Mouse (Mus musculus) liver, embryonic 11.5 days (tissue): ENCODE data around the gene Esam. TPM values are rescaled to one million over a fixed set of nuclear protein-coding genes. Genes with fewer than 3 reads are reported as not detected.

Experiments used
- ATAC-seq: fragments of 200-750 bp; cut with Nextera tagmentation; replicated peaks from 2 replicates; pipeline ENCODE4 v1.8.0; 2017; ENCODE audit warnings: moderate number of reproducible peaks, mild to moderate bottlenecking, moderate TSS enrichment, moderate library complexity; ENCODE audit not compliant: low FRiP score
- DNase-seq: peaks from one replicate; pipeline ENCODE4 v3.0.0-alpha.2; 2017; ENCODE audit warnings: low spot score
- H3K27ac ChIP-seq: fragments of 300-500 bp; sonication (generic); 2 replicates; pipeline ENCODE4 v1.5.1; 2014; ENCODE audit warnings: mild to moderate bottlenecking, low read depth, low read length, control low read depth
- H3K27me3 ChIP-seq: fragments of 300-500 bp; sonication (generic); replicated peaks from 2 replicates; pipeline ENCODE4 v1.6.1; 2014; ENCODE audit warnings: low read length, mixed read lengths; ENCODE audit not compliant: control insufficient read depth, insufficient read depth
- H3K36me3 ChIP-seq: fragments of 300-500 bp; sonication (generic); 2 replicates; pipeline ENCODE4 v1.6.1; 2014; ENCODE audit warnings: mild to moderate bottlenecking, low read length, moderate library complexity, mixed read lengths; ENCODE audit not compliant: control insufficient read depth, insufficient read depth
- H3K4me1 ChIP-seq: fragments of 300-500 bp; sonication (generic); replicated peaks from 2 replicates; pipeline ENCODE4 v1.6.1; 2014; ENCODE audit warnings: low read length, mixed read lengths; ENCODE audit not compliant: control insufficient read depth, insufficient read depth
- H3K4me2 ChIP-seq: fragments of 300-500 bp; sonication (generic); 2 replicates; pipeline ENCODE4 v1.6.1; 2014; ENCODE audit warnings: mild to moderate bottlenecking, control low read depth, moderate library complexity
- H3K4me3 ChIP-seq: fragments of 300-500 bp; sonication (generic); 2 replicates; pipeline ENCODE4 v1.5.1; 2014; ENCODE audit warnings: low read depth, low read length, control low read depth
- H3K9ac ChIP-seq: fragments of 300-500 bp; sonication (generic); 2 replicates; pipeline ENCODE4 v1.6.1; 2014; ENCODE audit warnings: low read depth, low read length, control low read depth
- H3K9me3 ChIP-seq: fragments of 300-500 bp; sonication (generic); 2 replicates; pipeline ENCODE4 v1.6.1; 2016; ENCODE audit warnings: low read length, inconsistent platforms, mixed read lengths; ENCODE audit not compliant: control insufficient read depth
- WGBS: fragments of 180-500 bp; shearing (Covaris S2); extraction: QIAGEN DNeasy Blood & Tissue Kit; methylation state at CpG from one replicate; pipeline ENCODE4 v1.1.7; 2014; 5-methylcytosine and 5-hydroxymethylcytosine counted together
- polyA plus RNA-seq: library from polyadenylated mRNA; unstranded; fragments of >200 nt; fragmentation: Nextera tagmentation; extraction: Ambion mirVana; gene quantifications from 2 replicates; pipeline ENCODE4 v1.2.1, GENCODE M21; 2014

Gene Esam
- polyA plus RNA-seq, 1 experiment from 2014 or later = 34.9 TPM

- no peak overlapping the region for H3K27ac ChIP-seq
- H3K9ac ChIP-seq = no peak overlapping the region
- peaks cover 38% of the 10 kb centered on the region for H3K27me3 ChIP-seq
- no peaks in the 10 kb centered on the region for H3K9me3 ChIP-seq
- H3K4me2 ChIP-seq = no peak overlapping the region
- WGBS = 48% methylated on average over 1 of the region's 1 CpGs
- H3K4me3 ChIP-seq = no peak overlapping the region
- H3K4me1 ChIP-seq = peaks cover 36% of the 10 kb centered on the region
- ATAC-seq (no peak), DNase-seq (no peak)
- no peaks in the 10 kb centered on the region for H3K36me3 ChIP-seq
Measured at GRCm38 (mm10) chr9:37550435-37550834, 22.6 kb downstream of the Esam start.

GRCm38 (mm10) chr9:37551751-37552531, 24.1 kb downstream of the Esam start:
- Histone ChIP-seq H3K27ac (no peak overlapping the region), H3K27me3 (peaks cover 27% of the 10 kb centered on the region), H3K9ac (peak overlapping the region; percentile 4; the same call in 1 of the 2 replicates), H3K4me3 (peak overlapping the region; percentile 47), H3K36me3 (no peaks in the 10 kb centered on the region), H3K4me1 (peaks cover 34% of the 10 kb centered on the region), H3K9me3 (no peaks in the 10 kb centered on the region), H3K4me2 (peak overlapping the region; percentile 72)
- ATAC-seq (0 out of 2 replicates have a peak, but pooled peaks have one; percentile 3), DNase-seq (no peak)
- WGBS = 3% methylated on average over 23 of the region's 23 CpGs

- WGBS = 3% methylated on average over 31 of the region's 31 CpGs
- ATAC-seq (peak; percentile 83), DNase-seq (peak; percentile 77)
Measured at GRCm38 (mm10) chr9:37552536-37553293, 24.8 kb downstream of the Esam start, which contains the start of gene Nrgn. TSS of gene Nrgn (minus strand) at chr9:37552904.

GRCm38 (mm10) chr9:37554279-37554678, 26.4 kb downstream of the Esam start:
- H3K36me3 ChIP-seq = no peaks in the 10 kb centered on the region
- peaks cover 24% of the 10 kb centered on the region for H3K27me3 ChIP-seq
- ATAC-seq = peak; percentile 82

More at GRCm38 (mm10) chr9:37552536-37553293, 24.8 kb downstream of the Esam start, which contains the start of gene Nrgn:
- no peaks in the 10 kb centered on the region for H3K36me3 ChIP-seq
- H3K27me3 ChIP-seq = peaks cover 27% of the 10 kb centered on the region
- peaks cover 34% of the 10 kb centered on the region for H3K4me1 ChIP-seq
- H3K9ac ChIP-seq = peak within 1 kb of the TSS; percentile 4; the same call in 1 of the 2 replicates
- H3K4me3 ChIP-seq = peak within 1 kb of the TSS; percentile 47
- no peak within 1 kb of the TSS for H3K27ac ChIP-seq
- H3K4me2 ChIP-seq = peak within 1 kb of the TSS; percentile 72
- no peaks in the 10 kb centered on the region for H3K9me3 ChIP-seq

GRCm38 (mm10) chr9:37554838-37555748, 27.2 kb downstream of the Esam start, which contains the start of gene Siae:
TSS of gene Siae (plus strand) at chr9:37555698.
- H3K27ac ChIP-seq = peak within 1 kb of the TSS; percentile 54; the same call in 1 of the 2 replicates
- H3K36me3 ChIP-seq = no peaks in the 10 kb centered on the region
- no peak for ATAC-seq
- H3K27me3 ChIP-seq = peaks cover 20% of the 10 kb centered on the region
- no peak within 1 kb of the TSS for H3K4me3 ChIP-seq
- H3K4me2 ChIP-seq = no peak within 1 kb of the TSS
- WGBS = 27% methylated on average over 7 of the region's 7 CpGs
- peaks cover 34% of the 10 kb centered on the region for H3K4me1 ChIP-seq
- no peak within 1 kb of the TSS for H3K9ac ChIP-seq
- no peak for DNase-seq
- H3K9me3 ChIP-seq = no peaks in the 10 kb centered on the region

More at GRCm38 (mm10) chr9:37554279-37554678, 26.4 kb downstream of the Esam start:
- H3K4me1 ChIP-seq = peaks cover 34% of the 10 kb centered on the region
- no peak for DNase-seq
- no peak overlapping the region for H3K9ac ChIP-seq
- peak overlapping the region; percentile 54; the same call in 1 of the 2 replicates for H3K27ac ChIP-seq
- 41% methylated on average over 1 of the region's 1 CpGs for WGBS
- H3K4me2 ChIP-seq = 0 out of 2 replicates have a peak overlapping the region, but pooled peaks have one; percentile 4
- H3K9me3 ChIP-seq = no peaks in the 10 kb centered on the region
- no peak overlapping the region for H3K4me3 ChIP-seq

GRCm38 (mm10) chr9:37556366-37556765, 28.5 kb downstream of the Esam start:
- Histone ChIP-seq H3K27ac (no peak overlapping the region), H3K36me3 (no peaks in the 10 kb centered on the region), H3K9ac (no peak overlapping the region), H3K27me3 (peaks cover 8% of the 10 kb centered on the region), H3K4me2 (no peak overlapping the region), H3K4me1 (peaks cover 31% of the 10 kb centered on the region), H3K4me3 (no peak overlapping the region), H3K9me3 (no peaks in the 10 kb centered on the region)
- no peak for ATAC-seq
- DNase-seq = no peak
- WGBS = 68% methylated on average over 3 of the region's 3 CpGs

GRCm38 (mm10) chr9:37560617-37561016, 32.7 kb downstream of the Esam start:
- H3K36me3 ChIP-seq = no peaks in the 10 kb centered on the region
- no peak overlapping the region for H3K4me2 ChIP-seq
- WGBS = 90% methylated on average over 2 of the region's 2 CpGs
- H3K9me3 ChIP-seq = no peaks in the 10 kb centered on the region
- no peak overlapping the region for H3K4me3 ChIP-seq
- no peak overlapping the region for H3K27ac ChIP-seq
- no peak overlapping the region for H3K9ac ChIP-seq
- H3K27me3 ChIP-seq = no peaks in the 10 kb centered on the region
- DNase-seq = no peak
- no peak for ATAC-seq
- peaks cover 6% of the 10 kb centered on the region; the same call in 1 of the 2 replicates for H3K4me1 ChIP-seq

- peak overlapping the region; percentile 5; the same call in 1 of the 2 replicates for H3K4me2 ChIP-seq
- WGBS = 8% methylated on average over 1 of the region's 1 CpGs
- H3K36me3 ChIP-seq = no peaks in the 10 kb centered on the region
- DNase-seq = no peak
- H3K4me1 ChIP-seq = peaks cover 31% of the 10 kb centered on the region
- no peaks in the 10 kb centered on the region for H3K27me3 ChIP-seq
- no peak for ATAC-seq
- H3K27ac ChIP-seq = 0 out of 2 replicates have a peak overlapping the region, but pooled peaks have one; percentile 19
- no peak overlapping the region for H3K9ac ChIP-seq
- H3K4me3 ChIP-seq = no peak overlapping the region
- no peaks in the 10 kb centered on the region for H3K9me3 ChIP-seq
Measured at GRCm38 (mm10) chr9:37563805-37564204, 35.9 kb downstream of the Esam start.
